Mouse (Mus musculus): ENCODE measurements at regions not wholly inside any gene's neighbourhood (a gene's known extent, or its start where the extent isn't known, plus 50 kb on each side); places are given as distances from the start of the nearest gene placed in this dataset.
"Not testable (repeated sequence)": the region's sequence is repeated elsewhere in the genome, so short reads cannot be mapped to it uniquely, and the experiment has no call there.

- Histone ChIP-seq H3K4me1 (ENCODE audit: control insufficient read depth, insufficient read depth, low read length) (no peaks in the 10 kb centered on the region), H3K27ac (ENCODE audit: insufficient read depth, low read depth, low read length) (no peak overlapping the region), H3K4me3 (ENCODE audit: insufficient read depth, low read depth, low read length) (no peak overlapping the region)
- WGBS: 88% methylated on average over 3 of the region's 3 CpGs
- no peak for TF ChIP-seq POLR2A (IDR thresholded peaks at IDR 0.05; ENCODE audit: insufficient read depth, low read depth, low read length)
- no peak for TF ChIP-seq CTCF (IDR thresholded peaks at IDR 0.05; ENCODE audit: insufficient read depth, low read depth, low read length)
Observed at GRCm38 (mm10) chr2:79008642-79009041, 140.7 kb downstream of the Ube2e3 start.

GRCm38 (mm10) chr2:79009791-79010190, 141.9 kb downstream of the Ube2e3 start:
- Histone ChIP-seq H3K4me3 (ENCODE audit: insufficient read depth, low read depth, low read length) (no peak overlapping the region), H3K27ac (ENCODE audit: insufficient read depth, low read depth, low read length) (no peak overlapping the region), H3K4me1 (ENCODE audit: control insufficient read depth, insufficient read depth, low read length) (no peaks in the 10 kb centered on the region)
- 82% methylated on average over 2 of the region's 2 CpGs for WGBS
- TF ChIP-seq CTCF (IDR thresholded peaks at IDR 0.05; ENCODE audit: insufficient read depth, low read depth, low read length) (no peak), POLR2A (IDR thresholded peaks at IDR 0.05; ENCODE audit: insufficient read depth, low read depth, low read length) (no peak)

- WGBS: 89% methylated on average over 2 of the region's 2 CpGs
- TF ChIP-seq CTCF (IDR thresholded peaks at IDR 0.05; ENCODE audit: insufficient read depth, low read depth, low read length) (no peak), POLR2A (IDR thresholded peaks at IDR 0.05; ENCODE audit: insufficient read depth, low read depth, low read length) (no peak)
- H3K27ac ChIP-seq (ENCODE audit: insufficient read depth, low read depth, low read length): no peak overlapping the region
Observed at GRCm38 (mm10) chr2:79010273-79010672, 142.3 kb downstream of the Ube2e3 start.

GRCm38 (mm10) chr2:79018732-79019423, 151.0 kb downstream of the Ube2e3 start:
- 90% methylated on average over 4 of the region's 4 CpGs for WGBS
- TF ChIP-seq CTCF (IDR thresholded peaks at IDR 0.05; ENCODE audit: insufficient read depth, low read depth, low read length) (no peak), POLR2A (IDR thresholded peaks at IDR 0.05; ENCODE audit: insufficient read depth, low read depth, low read length) (no peak)
- no peak overlapping the region for H3K27ac ChIP-seq (ENCODE audit: insufficient read depth, low read depth, low read length)
- H3K4me1 ChIP-seq (ENCODE audit: control insufficient read depth, insufficient read depth, low read length): no peaks in the 10 kb centered on the region
- no peak overlapping the region for H3K4me3 ChIP-seq (ENCODE audit: insufficient read depth, low read depth, low read length)

More at GRCm38 (mm10) chr2:79010273-79010672, 142.3 kb downstream of the Ube2e3 start:
- Histone ChIP-seq H3K4me3 (ENCODE audit: insufficient read depth, low read depth, low read length) (no peak overlapping the region), H3K4me1 (ENCODE audit: control insufficient read depth, insufficient read depth, low read length) (no peaks in the 10 kb centered on the region)

GRCm38 (mm10) chr2:79022954-79023353, 155.0 kb downstream of the Ube2e3 start:
- TF ChIP-seq CTCF (IDR thresholded peaks at IDR 0.05; ENCODE audit: insufficient read depth, low read depth, low read length) (no peak), POLR2A (IDR thresholded peaks at IDR 0.05; ENCODE audit: insufficient read depth, low read depth, low read length) (no peak)
- Histone ChIP-seq H3K4me1 (ENCODE audit: control insufficient read depth, insufficient read depth, low read length) (no peaks in the 10 kb centered on the region), H3K27ac (ENCODE audit: insufficient read depth, low read depth, low read length) (no peak overlapping the region), H3K4me3 (ENCODE audit: insufficient read depth, low read depth, low read length) (no peak overlapping the region)
- 96% methylated on average over 2 of the region's 2 CpGs for WGBS

- H3K4me3 ChIP-seq (ENCODE audit: insufficient read depth, low read depth, low read length): no peak overlapping the region
- TF ChIP-seq POLR2A (IDR thresholded peaks at IDR 0.05; ENCODE audit: insufficient read depth, low read depth, low read length): no peak
- no peak for TF ChIP-seq CTCF (IDR thresholded peaks at IDR 0.05; ENCODE audit: insufficient read depth, low read depth, low read length)
- no peak overlapping the region for H3K27ac ChIP-seq (ENCODE audit: insufficient read depth, low read depth, low read length)
- H3K4me1 ChIP-seq (ENCODE audit: control insufficient read depth, insufficient read depth, low read length): no peaks in the 10 kb centered on the region
- 64% methylated on average over 4 of the region's 4 CpGs for WGBS
Observed at GRCm38 (mm10) chr2:79025678-79026077, 157.8 kb downstream of the Ube2e3 start.

GRCm38 (mm10) chr2:79030990-79031389, 163.1 kb downstream of the Ube2e3 start:
- 73% methylated on average over 1 of the region's 1 CpGs for WGBS
- H3K4me1 ChIP-seq (ENCODE audit: control insufficient read depth, insufficient read depth, low read length): no peaks in the 10 kb centered on the region

GRCm38 (mm10) chr2:79036296-79036695, 168.4 kb downstream of the Ube2e3 start:
- WGBS: 93% methylated on average over 2 of the region's 2 CpGs
- TF ChIP-seq POLR2A (IDR thresholded peaks at IDR 0.05; ENCODE audit: insufficient read depth, low read depth, low read length) (no peak), CTCF (IDR thresholded peaks at IDR 0.05; ENCODE audit: insufficient read depth, low read depth, low read length) (no peak)
- Histone ChIP-seq H3K27ac (ENCODE audit: insufficient read depth, low read depth, low read length) (no peak overlapping the region), H3K4me3 (ENCODE audit: insufficient read depth, low read depth, low read length) (no peak overlapping the region), H3K4me1 (ENCODE audit: control insufficient read depth, insufficient read depth, low read length) (no peaks in the 10 kb centered on the region)

More at GRCm38 (mm10) chr2:79030990-79031389, 163.1 kb downstream of the Ube2e3 start:
- H3K4me3 ChIP-seq (ENCODE audit: insufficient read depth, low read depth, low read length): no peak overlapping the region
- no peak overlapping the region for H3K27ac ChIP-seq (ENCODE audit: insufficient read depth, low read depth, low read length)
- TF ChIP-seq CTCF (IDR thresholded peaks at IDR 0.05; ENCODE audit: insufficient read depth, low read depth, low read length) (no peak), POLR2A (IDR thresholded peaks at IDR 0.05; ENCODE audit: insufficient read depth, low read depth, low read length) (no peak)

GRCm38 (mm10) chr2:79038624-79039023, 170.7 kb downstream of the Ube2e3 start:
- 56% methylated on average over 5 of the region's 5 CpGs for WGBS
- Histone ChIP-seq H3K27ac (ENCODE audit: insufficient read depth, low read depth, low read length) (no peak overlapping the region), H3K4me1 (ENCODE audit: control insufficient read depth, insufficient read depth, low read length) (no peaks in the 10 kb centered on the region), H3K4me3 (ENCODE audit: insufficient read depth, low read depth, low read length) (no peak overlapping the region)
- no peak for TF ChIP-seq POLR2A (IDR thresholded peaks at IDR 0.05; ENCODE audit: insufficient read depth, low read depth, low read length)
- no peak for TF ChIP-seq CTCF (IDR thresholded peaks at IDR 0.05; ENCODE audit: insufficient read depth, low read depth, low read length)

- not testable (repeated sequence) for H3K4me3 ChIP-seq (ENCODE audit: insufficient read depth, low read depth, low read length); H3K4me1 ChIP-seq (ENCODE audit: control insufficient read depth, insufficient read depth, low read length); H3K27ac ChIP-seq (ENCODE audit: insufficient read depth, low read depth, low read length)
- WGBS: 88% methylated on average over 3 of the region's 3 CpGs
Observed at GRCm38 (mm10) chr2:79044804-79045203, 176.9 kb downstream of the Ube2e3 start.
